Mouse (Mus musculus) intestine, embryonic 14.5 days (tissue): ENCODE measurements around the gene Olfr146. TPM values are rescaled to one million over a fixed set of nuclear protein-coding genes. Genes with fewer than 3 reads are reported as not detected.

Source experiments
- ATAC-seq: fragments of 200-750 bp; cut with Nextera tagmentation; replicated peaks from 2 replicates; pipeline ENCODE4 v1.8.0; 2017; ENCODE audit warnings: low read depth, moderate number of reproducible peaks, moderate TSS enrichment, moderate library complexity; ENCODE audit not compliant: low FRiP score, low TSS enrichment
- DNase-seq: peaks from one replicate; pipeline ENCODE4 v3.0.0-alpha.2; 2018; ENCODE audit warnings: low spot score
- H3K27ac ChIP-seq: fragments of 300-500 bp; sonication (generic); 2 replicates; pipeline ENCODE4 v1.5.1; 2014; ENCODE audit warnings: low read depth, mild to moderate bottlenecking, control low read depth
- H3K27me3 ChIP-seq: fragments of 300-500 bp; sonication (generic); replicated peaks from 2 replicates; pipeline ENCODE4 v1.6.1; 2014; ENCODE audit warnings: low read length, control low read depth; ENCODE audit not compliant: control insufficient read depth, insufficient read depth
- H3K36me3 ChIP-seq: fragments of 300-500 bp; sonication (generic); 2 replicates; pipeline ENCODE4 v1.6.1; 2014; ENCODE audit warnings: low read length, control low read depth; ENCODE audit not compliant: control insufficient read depth, insufficient read depth
- H3K4me1 ChIP-seq: fragments of 300-500 bp; sonication (generic); replicated peaks from 2 replicates; pipeline ENCODE4 v1.6.1; 2014; ENCODE audit warnings: low read length, control low read depth, mixed read lengths; ENCODE audit not compliant: control insufficient read depth, insufficient read depth
- H3K4me2 ChIP-seq: fragments of 300-500 bp; sonication (generic); 2 replicates; pipeline ENCODE4 v1.6.1; 2014; ENCODE audit warnings: low read length
- H3K4me3 ChIP-seq: fragments of 300-500 bp; sonication (generic); 2 replicates; pipeline ENCODE4 v1.5.1; 2014; ENCODE audit warnings: low read depth, low read length, control low read depth, mixed read lengths
- H3K9ac ChIP-seq: fragments of 300-500 bp; sonication (generic); 2 replicates; pipeline ENCODE4 v1.6.1; 2014; ENCODE audit warnings: mild to moderate bottlenecking, low read length
- H3K9me3 ChIP-seq: fragments of 300-500 bp; sonication (generic); 2 replicates; pipeline ENCODE4 v1.6.1; 2016; ENCODE audit warnings: low read length, control low read depth; ENCODE audit not compliant: control insufficient read depth
- WGBS: fragments of 180-500 bp; shearing (Covaris S2); extraction: QIAGEN DNeasy Blood & Tissue Kit; methylation state at CpG from one replicate; pipeline ENCODE4 v1.1.7; 2014; 5-methylcytosine and 5-hydroxymethylcytosine counted together
- microRNA-seq: library from miRNA; unstranded; fragments of <30 nt; microRNA quantifications from one replicate; pipeline ENCODE4, GENCODE M21; 2016
- polyA plus RNA-seq: library from polyadenylated mRNA; unstranded; fragments of >200 nt; fragmentation: Nextera tagmentation; extraction: Ambion mirVana; gene quantifications from 2 replicates; pipeline ENCODE4 v1.2.1, GENCODE M21; 2014

Olfr146 gene
- not detected in 2 replicates for polyA plus RNA-seq

DNA sequence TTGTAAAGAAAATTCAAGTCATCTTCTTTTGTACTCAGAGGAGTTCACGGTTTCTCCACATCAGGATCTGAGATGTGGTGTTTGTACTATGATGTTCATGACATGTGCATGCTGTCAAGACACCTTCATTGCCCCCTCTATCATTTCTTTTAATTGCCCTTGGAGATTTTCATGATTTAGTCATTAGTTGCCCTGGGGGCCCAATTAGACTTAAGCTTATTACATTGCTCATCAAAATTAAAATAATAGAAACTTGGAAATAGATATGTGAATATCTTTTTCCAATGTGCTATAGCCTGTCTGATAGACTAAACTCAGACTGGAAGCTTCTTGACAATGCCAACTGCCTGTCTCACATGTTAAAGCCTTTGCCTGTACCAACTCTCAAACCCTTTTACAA is at the start of gene Olfr146:
Olfr146 (minus strand) TSS at position 101 of the 400 bp plus-strand sequence.
- Histone ChIP-seq H3K27ac (no peak within 1 kb of the TSS), H3K36me3 (no peaks in the 10 kb centered on the region), H3K4me1 (no peaks in the 10 kb centered on the region), H3K9ac (no peak within 1 kb of the TSS), H3K4me2 (no peak within 1 kb of the TSS), H3K4me3 (no peak within 1 kb of the TSS), H3K27me3 (no peaks in the 10 kb centered on the region), H3K9me3 (no peaks in the 10 kb centered on the region)
- DNase-seq = no peak
- ATAC-seq = no peak
- WGBS = 85% methylated on average over 1 of the region's 1 CpGs

GRCm38 (mm10) chr9:39064851-39065250 is 41.7 kb upstream of the Olfr146 start, which contains the start of gene Olfr937:
Gene Olfr937, minus strand, starts transcription at chr9:39064951.
- 79% methylated on average over 1 of the region's 1 CpGs for WGBS
- ATAC-seq = no peak
- H3K4me3 ChIP-seq = no peak within 1 kb of the TSS

DNA sequence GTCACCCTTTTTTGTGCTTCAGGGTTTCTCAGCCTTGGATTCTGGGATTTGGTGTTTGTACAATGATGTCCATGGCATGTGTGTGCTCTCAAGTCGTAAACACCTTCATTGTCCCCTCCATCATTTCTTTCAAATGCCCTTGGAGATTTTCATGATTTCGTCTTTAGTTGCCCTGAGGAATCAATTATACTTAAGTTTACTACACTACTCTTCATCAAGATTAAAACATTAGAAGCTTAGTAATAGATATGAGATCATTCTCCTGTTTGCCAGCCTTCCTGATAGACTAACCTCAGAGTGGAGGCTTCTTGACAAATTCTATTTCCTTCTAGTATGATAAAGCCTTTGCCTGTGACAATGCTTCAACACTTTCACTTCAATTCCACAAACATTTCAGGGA is 23.6 kb downstream of the Olfr146 start, which contains the start of gene Olfr935:
Olfr935 (minus strand) TSS at position 101 of the 400 bp plus-strand sequence.
- Histone ChIP-seq H3K27me3 (no peaks in the 10 kb centered on the region), H3K9ac (no peak within 1 kb of the TSS), H3K4me3 (no peak within 1 kb of the TSS), H3K4me2 (no peak within 1 kb of the TSS), H3K4me1 (no peaks in the 10 kb centered on the region), H3K36me3 (no peaks in the 10 kb centered on the region), H3K9me3 (no peaks in the 10 kb centered on the region), H3K27ac (no peak within 1 kb of the TSS)
- ATAC-seq (no peak), DNase-seq (no peak)
- WGBS = 73% methylated on average over 2 of the region's 2 CpGs

More at GRCm38 (mm10) chr9:39064851-39065250, 41.7 kb upstream of the Olfr146 start, which contains the start of gene Olfr937:
- Histone ChIP-seq H3K36me3 (no peaks in the 10 kb centered on the region), H3K9me3 (no peaks in the 10 kb centered on the region), H3K4me1 (no peaks in the 10 kb centered on the region), H3K27ac (no peak within 1 kb of the TSS), H3K4me2 (no peak within 1 kb of the TSS), H3K27me3 (no peaks in the 10 kb centered on the region), H3K9ac (no peak within 1 kb of the TSS)
- no peak for DNase-seq

DNA sequence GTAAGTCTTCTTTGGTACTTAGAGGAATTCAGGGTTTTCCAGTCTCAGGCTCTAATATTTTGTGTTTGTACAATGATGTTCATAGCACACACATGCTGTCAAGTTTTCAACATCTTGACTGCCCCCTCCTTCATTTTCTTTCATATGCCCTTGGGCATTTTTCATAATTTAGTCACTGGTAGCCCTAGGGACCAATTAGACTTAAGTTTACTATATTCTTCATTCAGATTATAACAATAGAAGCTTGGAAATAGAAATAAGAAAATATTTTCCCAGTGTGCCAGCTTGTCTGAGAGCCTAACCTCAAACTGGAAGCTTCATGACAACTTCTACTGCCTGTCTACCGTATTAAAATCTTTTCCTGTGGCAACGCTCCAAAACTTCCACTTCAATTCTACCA is 35.0 kb downstream of the Olfr146 start, which contains the start of gene Olfr934:
Olfr934 (minus strand) TSS at position 101 of the 400 bp plus-strand sequence.
- Histone ChIP-seq H3K9ac (no peak within 1 kb of the TSS), H3K9me3 (no peaks in the 10 kb centered on the region), H3K4me1 (no peaks in the 10 kb centered on the region), H3K27me3 (no peaks in the 10 kb centered on the region), H3K36me3 (no peaks in the 10 kb centered on the region), H3K4me3 (no peak within 1 kb of the TSS), H3K27ac (no peak within 1 kb of the TSS), H3K4me2 (no peak within 1 kb of the TSS)
- DNase-seq = no peak
- WGBS = 97% methylated on average over 2 of the region's 2 CpGs
- no peak for ATAC-seq

DNA sequence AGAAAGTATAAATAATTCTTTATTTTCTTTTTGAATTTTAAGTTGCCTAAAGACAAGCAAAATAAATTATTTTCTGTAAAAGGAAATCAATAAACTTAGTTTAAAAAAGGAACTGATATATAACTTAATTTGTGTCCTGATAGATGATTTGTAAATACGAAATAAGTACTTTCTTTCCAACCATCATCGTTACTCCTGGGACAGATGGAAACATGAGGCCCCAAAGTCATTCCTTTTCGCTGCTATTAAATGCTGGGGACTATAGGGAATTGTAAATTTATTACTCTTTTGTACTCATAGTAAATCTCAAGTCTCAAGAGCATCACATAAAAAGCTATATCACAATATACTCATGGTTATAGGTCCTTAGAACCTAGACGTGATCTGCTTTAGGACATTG is 51.2 kb downstream of the Olfr146 start, which contains the start of gene Olfr933:
Olfr933 (plus strand) TSS at position 301 of the 400 bp plus-strand sequence.
- no peaks in the 10 kb centered on the region for H3K27me3 ChIP-seq
- no peaks in the 10 kb centered on the region for H3K9me3 ChIP-seq
- no peak within 1 kb of the TSS for H3K27ac ChIP-seq
- DNase-seq (no peak), ATAC-seq (no peak)
- WGBS = 81% methylated on average over 4 of the region's 4 CpGs
- no peak within 1 kb of the TSS for H3K4me2 ChIP-seq
- H3K36me3 ChIP-seq = no peaks in the 10 kb centered on the region
- no peak within 1 kb of the TSS for H3K4me3 ChIP-seq
- H3K4me1 ChIP-seq = no peaks in the 10 kb centered on the region
- no peak within 1 kb of the TSS for H3K9ac ChIP-seq

Small RNAs within 50 kb of the gene (microRNA-seq; reads per million reads assigned to microRNA genes)
- gene Gm25529 = not detected

Other genes with a start within 250 kb of the Olfr146 start
- not detected in 2 replicates for gene Olfr922, start 208.8 kb downstream of the Olfr146 start, polyA plus RNA-seq
- not detected in 2 replicates for gene Olfr923, start 196.8 kb downstream of the Olfr146 start, polyA plus RNA-seq
- not detected in 2 replicates for gene Olfr924, start 178.9 kb downstream of the Olfr146 start, polyA plus RNA-seq
- gene Olfr26, start 168.3 kb downstream of the Olfr146 start, polyA plus RNA-seq = not detected in 2 replicates
- gene Olfr926, start 146.3 kb downstream of the Olfr146 start, polyA plus RNA-seq = not detected in 2 replicates
- gene Olfr930, start 93.6 kb downstream of the Olfr146 start, polyA plus RNA-seq = not detected in 2 replicates
- gene Olfr933, start 51.1 kb downstream of the Olfr146 start, polyA plus RNA-seq = not detected in 2 replicates
- not detected in 2 replicates for gene Olfr934, start 35.1 kb downstream of the Olfr146 start, polyA plus RNA-seq
- not detected in 2 replicates for gene Olfr935, start 23.7 kb downstream of the Olfr146 start, polyA plus RNA-seq
- gene Olfr937, start 41.6 kb upstream of the Olfr146 start, polyA plus RNA-seq = not detected in 2 replicates
- not detected in 2 replicates for gene Olfr938, start 55.5 kb upstream of the Olfr146 start, polyA plus RNA-seq
- gene Olfr27, start 104.8 kb upstream of the Olfr146 start, polyA plus RNA-seq = not detected in 2 replicates
- gene Olfr943, start 142.9 kb upstream of the Olfr146 start, polyA plus RNA-seq = not detected in 2 replicates
- not detected in 2 replicates for gene Olfr944, start 178.5 kb upstream of the Olfr146 start, polyA plus RNA-seq
- gene Olfr1537, start 226.6 kb upstream of the Olfr146 start, polyA plus RNA-seq = not detected in 2 replicates